Mouse (Mus musculus): ENCODE measurements around the gene Egln3.

DNA sequence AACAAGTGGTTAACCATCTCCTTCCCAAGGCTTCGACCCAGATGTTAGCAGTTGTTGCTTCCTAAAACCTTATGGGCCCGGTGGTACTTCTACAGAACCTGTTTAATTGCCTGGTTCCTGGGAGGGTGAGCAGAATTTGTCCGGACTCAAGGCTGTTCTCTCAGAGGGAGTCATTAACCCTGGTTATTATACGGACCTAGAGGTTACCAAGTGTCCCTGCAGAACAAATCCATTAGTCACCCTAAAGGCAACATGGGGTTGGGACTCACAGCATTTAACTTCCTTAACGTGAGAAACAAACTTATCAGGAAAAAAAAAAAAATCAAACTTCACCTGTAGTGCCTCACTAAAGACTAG is 11.4 kb downstream of the Egln3 start:
- no peak for TF ChIP-seq TAL1 (conservative IDR thresholded peaks at IDR 0.05; ENCODE audit: low read depth, low read length)
- TF ChIP-seq CTCF (IDR thresholded peaks at IDR 0.05; ENCODE audit: low read depth, low read length) = no peak

All from G1E (cell line).